Mouse (Mus musculus) small intestine, adult 2 months (tissue): ENCODE measurements around the gene Fgd3.

ENCODE experiments used
- CTCF ChIP-seq: fragments of 200-500 bp; IDR thresholded peaks from 2 replicates; pipeline ENCODE4 v1.5.1; 2012; ENCODE audit warnings: low read depth, mild to moderate bottlenecking, control low read depth, inconsistent platforms, low read length, moderate library complexity, mixed read lengths; ENCODE audit not compliant: insufficient replicate concordance, insufficient read length; ENCODE audit errors: extremely low read depth
- POLR2A ChIP-seq: fragments of 200-500 bp; IDR thresholded peaks from 2 replicates; pipeline ENCODE4 v1.6.1; 2012; ENCODE audit warnings: low read depth, mild to moderate bottlenecking, control low read depth, inconsistent platforms, low read length, moderate library complexity

DNA sequence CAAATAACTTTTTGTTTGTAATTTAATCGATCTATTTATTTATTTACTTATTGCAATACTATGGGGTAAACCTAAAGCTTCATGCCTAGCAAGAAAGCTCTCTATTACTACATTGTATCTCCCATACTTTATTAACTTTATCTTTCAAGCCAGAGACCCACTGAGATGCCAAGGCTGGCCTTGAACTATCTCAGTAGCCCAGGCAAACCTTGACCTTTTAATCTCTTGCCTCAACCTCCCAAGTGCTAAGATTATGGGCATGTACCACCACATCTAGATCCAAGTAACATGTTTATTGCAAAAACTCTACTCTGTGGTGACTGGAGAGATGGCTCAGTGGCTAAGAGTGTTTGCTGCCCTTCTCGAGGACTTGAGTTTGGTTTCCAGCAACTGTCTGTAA is 13.1 kb upstream of the Fgd3 start:
- TF ChIP-seq POLR2A (no peak), CTCF (no peak)
